In the genomic region with DNA sequence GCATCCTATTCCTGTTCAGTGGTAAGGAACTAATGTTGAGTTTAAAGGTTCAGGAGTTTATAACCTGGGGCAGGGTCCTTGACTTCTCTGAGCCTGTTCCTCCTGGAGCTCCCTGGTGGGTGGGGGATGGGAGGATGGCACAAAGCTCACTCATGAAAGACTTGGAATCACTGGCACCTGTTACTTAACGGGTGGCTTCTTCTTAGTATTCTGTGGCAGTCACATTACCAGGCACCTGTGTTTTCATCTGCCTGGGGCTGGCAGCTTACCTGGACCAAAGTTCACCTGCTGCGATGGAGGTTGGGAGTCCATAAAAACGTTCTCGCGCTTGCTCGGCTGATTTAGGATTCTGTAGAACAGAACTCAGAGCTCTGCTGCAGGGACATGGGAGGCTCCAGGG, we compare ENCODE assay signal across 25 mouse cellular contexts. TPM values are rescaled to one million over a fixed set of nuclear protein-coding genes. Genes with fewer than 3 reads are reported as not detected.
DNase-seq lines count a peak whose midpoint lies in the region; ATAC-seq and TF ChIP-seq lines count a peak whose summit lies in the region.
"Had no signal": no experiment of that assay in that cellular context is flagged by ENCODE, and none has a peak within 500 bp of the region (broad histone marks: within the 10 kb centered on the region; RNA-seq: fewer than 3 reads in every experiment).

No protein-coding gene starts in this region.

- no peaks in the 10 kb centered on the region for H3K27me3 ChIP-seq in intestine, embryonic 15.5 days (replicated peaks)
- no peaks in the 10 kb centered on the region for H3K27me3 ChIP-seq in intestine, embryonic 16.5 days (replicated peaks; ENCODE audit: control insufficient read depth, insufficient read depth, low read length)
- no peaks in the 10 kb centered on the region for H3K27me3 ChIP-seq in kidney, adult 2 months (replicated peaks; ENCODE audit: control insufficient read depth, insufficient read depth, low read length)
- no peaks in the 10 kb centered on the region for H3K27me3 ChIP-seq in kidney, embryonic 15.5 days
- no peaks in the 10 kb centered on the region for H3K27me3 ChIP-seq in intestine, postnatal 0 days (replicated peaks; ENCODE audit: control insufficient read depth, insufficient read depth, low read length)

- intact Hi-C loops in left cerebral cortex, postnatal 14 days (cut with DNase I) = no loop called here

- no peak overlapping the region for H3K4me3 ChIP-seq in intestine, embryonic 15.5 days (replicated peaks)
- H3K4me3 ChIP-seq in intestine, embryonic 16.5 days (ENCODE audit: low read length) = no peak overlapping the region
- no peak overlapping the region for H3K4me3 ChIP-seq in kidney, adult 2 months (ENCODE audit: insufficient read depth, low read depth, low read length)
- H3K4me3 ChIP-seq in kidney, embryonic 15.5 days (replicated peaks) = no peak overlapping the region
- no peak overlapping the region for H3K4me3 ChIP-seq in intestine, postnatal 0 days (ENCODE audit: low read depth, low read length)
- H3K4me3 ChIP-seq: forebrain, embryonic 10.5 days; forebrain, embryonic 13.5 days; gastrocnemius, adult 2 months; heart, embryonic 10.5 days; heart, embryonic 13.5 days had no signal

- H3K9me3 ChIP-seq in intestine, embryonic 15.5 days = no peaks in the 10 kb centered on the region
- no peaks in the 10 kb centered on the region for H3K9me3 ChIP-seq in intestine, embryonic 16.5 days (ENCODE audit: control insufficient read depth, low read length)
- no peaks in the 10 kb centered on the region for H3K9me3 ChIP-seq in kidney, embryonic 15.5 days (replicated peaks)
- no peaks in the 10 kb centered on the region for H3K9me3 ChIP-seq in intestine, postnatal 0 days (ENCODE audit: control insufficient read depth)
- H3K9me3 ChIP-seq: forebrain, embryonic 10.5 days; forebrain, embryonic 13.5 days; heart, embryonic 10.5 days had no signal

- TF ChIP-seq POLR2A in kidney, adult 2 months (IDR thresholded peaks at IDR 0.05; ENCODE audit: low read depth, low read length) = no peak

- no peak for TF ChIP-seq CTCF in kidney, adult 2 months (conservative IDR thresholded peaks at IDR 0.05; ENCODE audit: insufficient read depth, insufficient read length, low read depth, low read length)
- no peak for TF ChIP-seq CTCF in intestine, postnatal 0 days (IDR thresholded peaks at IDR 0.05; ENCODE audit: low read depth)

- H3K36me3 ChIP-seq in intestine, embryonic 15.5 days = no peaks in the 10 kb centered on the region
- H3K36me3 ChIP-seq in intestine, embryonic 16.5 days (ENCODE audit: control insufficient read depth, insufficient read depth, low read length) = no peaks in the 10 kb centered on the region
- H3K36me3 ChIP-seq in kidney, adult 2 months (ENCODE audit: control insufficient read depth, insufficient read depth, low read length) = no peaks in the 10 kb centered on the region
- H3K36me3 ChIP-seq in kidney, embryonic 15.5 days = no peaks in the 10 kb centered on the region
- no peaks in the 10 kb centered on the region for H3K36me3 ChIP-seq in intestine, postnatal 0 days (ENCODE audit: control insufficient read depth, insufficient read depth)
- H3K36me3 ChIP-seq: forebrain, embryonic 10.5 days; heart, embryonic 10.5 days; heart, embryonic 13.5 days had no signal

- no peak overlapping the region for H3K9ac ChIP-seq in intestine, embryonic 15.5 days
- H3K9ac ChIP-seq in intestine, embryonic 16.5 days (ENCODE audit: low read depth, low read length) = no peak overlapping the region
- H3K9ac ChIP-seq in kidney, embryonic 15.5 days = no peak overlapping the region
- H3K9ac ChIP-seq in intestine, postnatal 0 days (ENCODE audit: low read depth, low read length) = no peak overlapping the region
- H3K9ac ChIP-seq: forebrain, embryonic 13.5 days; heart, embryonic 13.5 days; hindbrain, embryonic 14.5 days had no signal

- no peak overlapping the region for H3K27ac ChIP-seq in intestine, embryonic 15.5 days
- H3K27ac ChIP-seq in intestine, embryonic 16.5 days (ENCODE audit: low read length) = no peak overlapping the region
- no peak overlapping the region for H3K27ac ChIP-seq in kidney, adult 2 months (ENCODE audit: insufficient read depth, low read depth, low read length)
- H3K27ac ChIP-seq in kidney, embryonic 15.5 days = no peak overlapping the region
- no peak overlapping the region for H3K27ac ChIP-seq in intestine, postnatal 0 days (ENCODE audit: low read depth, low read length)
- H3K27ac ChIP-seq: forebrain, embryonic 10.5 days; forebrain, embryonic 13.5 days; gastrocnemius, adult 2 months; heart, embryonic 10.5 days; heart, embryonic 13.5 days; hindbrain, embryonic 14.5 days had no signal

- 70% methylated on average over 6 of the region's 6 CpGs for WGBS in intestine, embryonic 15.5 days
- WGBS in intestine, embryonic 16.5 days = 51% methylated on average over 6 of the region's 6 CpGs
- 35% methylated on average over 6 of the region's 6 CpGs for WGBS in kidney, adult 2 months
- WGBS in kidney, embryonic 15.5 days = 72% methylated on average over 6 of the region's 6 CpGs
- 48% methylated on average over 6 of the region's 6 CpGs for WGBS in intestine, postnatal 0 days

- ATAC-seq in intestine, embryonic 15.5 days = peak; percentile 58
- no peak for ATAC-seq in intestine, embryonic 16.5 days
- no peak for ATAC-seq in kidney, embryonic 15.5 days (replicated peaks; ENCODE audit: low FRiP score)
- peak; percentile 53; the same call in 1 of the 2 replicates for ATAC-seq in intestine, postnatal 0 days
- ATAC-seq: activated CD4-positive, CD25-positive, alpha-beta regulatory T cell, adult 4 months; forebrain, embryonic 13.5 days; forebrain, embryonic 16.5 days had no signal

- DNase-seq in kidney, adult 2 months = peak; percentile 55
- peak; percentile 26 to 78 for DNase-seq in kidney, postnatal 25 days
- DNase-seq in spleen, adult 18-20 months = no peak
- DNase-seq in left cerebral cortex, postnatal 14 days (ENCODE audit: low spot score in 2 of 2) = no peak
- DNase-seq: adrenal gland, adult 8-10 months; adrenal gland, postnatal 36 days; cerebellum, adult 18-20 months; cerebellum, adult 9-10 months; cerebellum, postnatal 14 days; gastrocnemius, adult 2 months; gastrocnemius, postnatal 14 days; heart, adult 18-20 months; heart, postnatal 14 days; heart, postnatal 4 days had no signal

- H3K4me2 ChIP-seq in intestine, embryonic 15.5 days (replicated peaks) = no peak overlapping the region
- H3K4me2 ChIP-seq in intestine, embryonic 16.5 days (ENCODE audit: low read depth, low read length) = no peak overlapping the region
- H3K4me2 ChIP-seq in kidney, embryonic 15.5 days = no peak overlapping the region
- H3K4me2 ChIP-seq in intestine, postnatal 0 days (replicated peaks; ENCODE audit: low read depth) = no peak overlapping the region
- H3K4me2 ChIP-seq: forebrain, embryonic 13.5 days; heart, embryonic 13.5 days; hindbrain, embryonic 14.5 days had no signal

- 0 out of 2 replicates have a peak, but pooled peaks cover 3% of the 10 kb centered on the region for H3K4me1 ChIP-seq in intestine, embryonic 15.5 days (replicated peaks)
- 0 out of 2 replicates have a peak, but pooled peaks cover 2% of the 10 kb centered on the region for H3K4me1 ChIP-seq in intestine, embryonic 16.5 days (ENCODE audit: control insufficient read depth, insufficient read depth, low read length)
- H3K4me1 ChIP-seq in kidney, adult 2 months (ENCODE audit: control insufficient read depth, insufficient read depth, low read length) = no peaks in the 10 kb centered on the region
- no peaks in the 10 kb centered on the region for H3K4me1 ChIP-seq in kidney, embryonic 15.5 days
- H3K4me1 ChIP-seq in intestine, postnatal 0 days (replicated peaks; ENCODE audit: control insufficient read depth, insufficient read depth, low read length) = no peaks in the 10 kb centered on the region
- H3K4me1 ChIP-seq: heart, embryonic 10.5 days; heart, embryonic 13.5 days had no signal

RNA-seq across cellular contexts. Expression of a gene that starts 39.5 kb away (rescaled TPM):
- polyA plus RNA-seq in intestine, embryonic 15.5 days (2015; fragmentation: Nextera tagmentation; extraction: Ambion mirVana) = 5.1 and 6.2 TPM in 2 replicates
- polyA plus RNA-seq in intestine, embryonic 16.5 days (2015; fragmentation: Nextera tagmentation; extraction: Ambion mirVana) = 3.9 and 5.8 TPM in 2 replicates
- polyA plus RNA-seq in kidney, adult 2 months (2012; rRNA removed) = 4.9 and 5.5 TPM in 2 replicates
- polyA plus RNA-seq in kidney, embryonic 15.5 days (2015; fragmentation: Nextera tagmentation; extraction: Ambion mirVana) = 4.4 and 4.7 TPM in 2 replicates
- 2.3 and 3.2 TPM in 2 replicates for polyA plus RNA-seq in intestine, postnatal 0 days (2015; fragmentation: Nextera tagmentation; extraction: Ambion mirVana)
- total RNA-seq in left cerebral cortex, postnatal 14 days (2021) = 1 to 10 TPM; 8.1 to 9.0 TPM
- polyA plus RNA-seq: activated CD4-positive, CD25-positive, alpha-beta regulatory T cell, adult 4 months had no signal

Comparison
In these comparisons a context has a peak if more than half of its experiments do, and no peak if none do; other contexts are left out.
1. ATAC-seq: peak in intestine, embryonic 15.5 days (single experiment) and intestine, postnatal 0 days (single experiment); none in intestine, embryonic 16.5 days (single experiment) and kidney, embryonic 15.5 days (single experiment).
2. DNase-seq: peak in kidney, adult 2 months (single experiment) and kidney, postnatal 25 days (2 of 2); none in spleen, adult 18-20 months (0 of 2) and left cerebral cortex, postnatal 14 days (0 of 2).